22 mouse cellular contexts compared by ENCODE assay signal in the genomic region with DNA sequence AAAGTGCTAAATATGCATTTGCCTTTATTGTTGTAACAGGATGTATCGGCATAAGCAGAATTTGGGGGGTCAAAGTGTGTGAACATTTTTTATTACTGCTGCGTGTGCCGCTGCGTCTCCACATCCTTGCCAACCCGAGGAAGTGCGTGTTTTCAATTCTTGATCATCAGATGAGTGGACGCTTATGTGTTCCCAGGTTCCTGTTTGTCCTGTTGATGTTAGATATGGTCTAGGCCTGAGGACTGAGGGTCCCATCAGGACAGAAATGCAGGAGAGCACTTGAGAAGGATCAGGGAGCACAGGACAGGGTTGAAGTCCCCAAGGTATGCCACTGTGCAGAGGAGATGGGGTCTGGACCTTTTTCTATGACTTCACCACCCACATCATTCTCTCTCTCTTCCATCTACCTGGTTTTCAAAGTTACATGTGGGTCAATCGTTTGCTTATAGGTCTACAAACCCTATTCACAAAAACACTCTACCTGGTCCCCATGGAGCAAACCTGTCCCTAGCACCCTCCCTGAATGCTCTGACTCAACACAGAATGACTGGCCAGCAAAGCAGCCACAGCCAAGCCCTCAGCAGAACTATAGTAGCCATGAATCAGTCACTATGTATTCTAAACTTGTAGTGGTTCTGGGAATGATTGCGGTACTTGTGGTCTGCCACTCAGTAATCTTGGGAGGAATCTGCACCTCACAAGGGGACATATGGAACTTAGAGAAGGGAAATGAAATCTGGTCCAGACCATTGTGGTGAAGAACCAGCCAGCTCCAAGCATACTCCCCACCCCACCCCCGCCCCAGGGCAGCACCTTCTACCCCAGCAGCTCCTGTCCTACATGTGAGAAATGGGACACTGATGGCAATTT. TPM values are rescaled to one million over a fixed set of nuclear protein-coding genes. Genes with fewer than 3 reads are reported as not detected.
"Had no signal": no experiment of that assay in that cellular context is flagged by ENCODE, and none has a peak within 500 bp of the region (broad histone marks: within the 10 kb centered on the region; RNA-seq: fewer than 3 reads in every experiment).

No protein-coding gene starts in this region.

- H3K9me3 ChIP-seq: limb, embryonic 15.5 days; lung, embryonic 15.5 days; megakaryocyte, embryonic 14.5 days; midbrain, embryonic 12.5 days; neural tube, embryonic 13.5 days had no signal

- H3K36me3 ChIP-seq: limb, embryonic 15.5 days; lung, embryonic 15.5 days; midbrain, embryonic 12.5 days; neural tube, embryonic 13.5 days had no signal

- H3K4me3 ChIP-seq: layer of hippocampus, adult 2 months; limb, embryonic 15.5 days; lung, embryonic 15.5 days; megakaryocyte, embryonic 14.5 days; midbrain, embryonic 12.5 days; neural tube, embryonic 13.5 days had no signal

- H3K4me1 ChIP-seq: limb, embryonic 15.5 days; midbrain, embryonic 12.5 days; neural tube, embryonic 13.5 days had no signal

- ATAC-seq: midbrain, embryonic 16.5 days had no signal

- H3K27ac ChIP-seq: layer of hippocampus, adult 2 months; limb, embryonic 15.5 days; lung, embryonic 15.5 days; macrophage; midbrain, embryonic 12.5 days; neural tube, embryonic 13.5 days; stomach, postnatal 0 days had no signal

- DNase-seq: kidney, adult 18-20 months; kidney, postnatal 10 days; kidney, postnatal 4 days; lung, postnatal 14 days; right cerebral cortex, postnatal 14 days; thymus, postnatal 4 days had no signal

RNA-seq across cellular contexts. Expression of gene Scgb3a1, which starts 47.3 kb away (rescaled TPM):
- total RNA-seq: layer of hippocampus, adult 2 months; left cerebral cortex, adult 8-10 months had no signal
- polyA plus RNA-seq: kidney, embryonic 14.5 days; limb, embryonic 11.5 days; limb, embryonic 15.5 days; liver, embryonic 16.5 days; macrophage; midbrain, embryonic 12.5 days; neural tube, embryonic 13.5 days had no signal

RNA-seq across cellular contexts. Expression of gene Olfr1380, which starts 59.4 kb away (rescaled TPM):
- total RNA-seq: layer of hippocampus, adult 2 months; layer of hippocampus, postnatal 10 days; left cerebral cortex, adult 8-10 months; left cerebral cortex, postnatal 25 days had no signal
- polyA plus RNA-seq: kidney, embryonic 14.5 days; limb, embryonic 11.5 days; limb, embryonic 15.5 days; liver, embryonic 16.5 days; lung, embryonic 15.5 days; macrophage; midbrain, embryonic 12.5 days; midbrain, embryonic 16.5 days; neural tube, embryonic 13.5 days; small intestine, adult 2 months; stomach, postnatal 0 days had no signal
